Mouse (Mus musculus): Measurements from ENCODE around the gene Numb. TPM values are rescaled to one million over a fixed set of nuclear protein-coding genes. Genes with fewer than 3 reads are reported as not detected.
"Not testable (repeated sequence)": the region's sequence is repeated elsewhere in the genome, so short reads cannot be mapped to it uniquely, and the experiment has no call there.

Gene Numb
- polyA plus RNA-seq, 1 experiment from 2014 or later = 36.1 TPM

DNA sequence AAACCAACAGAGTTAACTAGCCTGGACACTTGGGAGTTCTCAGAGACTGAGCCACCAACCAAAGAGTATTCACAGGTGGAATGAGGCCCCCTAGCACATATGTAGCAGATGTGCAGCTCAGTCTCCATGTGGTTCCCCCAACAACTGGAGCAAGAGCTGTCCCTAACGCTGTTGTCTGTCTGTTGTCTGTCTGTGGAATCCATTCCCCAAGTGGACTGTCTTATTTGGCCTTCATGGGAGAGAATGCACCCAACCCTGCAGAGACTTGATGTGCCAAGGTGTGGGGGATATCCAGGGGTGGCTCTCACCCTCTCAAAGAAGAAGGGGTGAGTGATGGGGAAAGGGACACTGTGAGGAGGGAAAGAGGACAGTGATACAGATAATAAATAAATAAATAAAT, 28.8 kb downstream of the Numb start:
- Histone ChIP-seq H3K4me2 (ENCODE audit: low read depth, low read length) (no peak overlapping the region), H3K36me3 (ENCODE audit: control insufficient read depth, insufficient read depth, low read length) (no peaks in the 10 kb centered on the region), H3K9me3 (ENCODE audit: control insufficient read depth, low read length) (no peaks in the 10 kb centered on the region), H3K27me3 (replicated peaks; ENCODE audit: control insufficient read depth, insufficient read depth, low read length) (no peaks in the 10 kb centered on the region), H3K4me1 (ENCODE audit: control insufficient read depth, insufficient read depth, low read length) (no peaks in the 10 kb centered on the region), H3K4me3 (ENCODE audit: low read length) (no peak overlapping the region), H3K27ac (ENCODE audit: low read length) (no peak overlapping the region), H3K9ac (ENCODE audit: low read depth, low read length) (no peak overlapping the region)
- ATAC-seq = no peak
- 91% methylated on average over 1 of the region's 1 CpGs for WGBS

DNA sequence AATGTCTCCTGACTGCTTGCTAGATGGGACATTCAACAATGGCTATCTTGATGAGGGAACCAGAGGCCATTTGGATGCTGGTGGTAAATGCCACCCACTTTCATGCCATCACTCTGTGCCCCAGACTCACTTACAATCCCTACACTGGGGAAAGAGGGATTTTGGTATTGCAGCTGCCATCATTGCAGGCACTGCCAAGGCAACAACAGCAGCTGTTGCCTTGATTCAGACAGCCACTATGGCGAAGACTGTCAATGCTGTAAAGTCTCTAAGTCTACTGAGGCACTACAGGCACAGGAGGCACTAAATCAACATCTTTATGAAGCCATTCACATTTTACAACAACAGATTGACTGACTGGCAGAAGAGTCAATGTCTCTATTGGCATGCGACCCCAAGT, 30.5 kb downstream of the Numb start:
- H3K27ac ChIP-seq (ENCODE audit: low read length) = no peak overlapping the region
- H3K36me3 ChIP-seq (ENCODE audit: control insufficient read depth, insufficient read depth, low read length) = no peaks in the 10 kb centered on the region
- no peaks in the 10 kb centered on the region for H3K4me1 ChIP-seq (ENCODE audit: control insufficient read depth, insufficient read depth, low read length)
- H3K4me2 ChIP-seq (ENCODE audit: low read depth, low read length) = no peak overlapping the region
- no peak overlapping the region for H3K4me3 ChIP-seq (ENCODE audit: low read length)
- no peaks in the 10 kb centered on the region for H3K9me3 ChIP-seq (ENCODE audit: control insufficient read depth, low read length)
- H3K27me3 ChIP-seq (replicated peaks; ENCODE audit: control insufficient read depth, insufficient read depth, low read length) = no peaks in the 10 kb centered on the region
- no peak for ATAC-seq
- WGBS = 98% methylated on average over 2 of the region's 2 CpGs
- H3K9ac ChIP-seq (ENCODE audit: low read depth, low read length) = no peak overlapping the region

DNA sequence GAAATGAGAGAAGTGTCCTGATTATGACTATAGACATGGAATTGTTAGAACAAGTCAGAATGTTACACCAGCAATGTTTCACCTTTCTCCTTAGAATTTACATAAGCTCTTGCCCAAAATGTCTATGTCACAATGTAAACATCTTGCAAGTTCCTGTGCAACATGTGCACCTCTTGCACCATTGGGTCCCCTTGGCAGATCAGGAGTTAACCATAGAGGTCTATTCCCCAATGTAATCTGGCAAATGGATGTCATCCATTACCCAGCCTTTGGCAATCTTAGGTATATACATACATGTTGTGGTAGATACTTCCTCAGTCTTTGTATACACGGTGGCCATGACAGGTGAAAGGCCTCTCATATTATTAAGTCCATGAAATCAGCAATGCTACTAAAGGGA, 32.6 kb downstream of the Numb start:
- no peak for ATAC-seq
- WGBS = 85% methylated on average over 1 of the region's 1 CpGs
- Histone ChIP-seq H3K9me3 (ENCODE audit: control insufficient read depth, low read length) (no peaks in the 10 kb centered on the region), H3K4me1 (ENCODE audit: control insufficient read depth, insufficient read depth, low read length) (no peaks in the 10 kb centered on the region), H3K4me2 (ENCODE audit: low read depth, low read length) (no peak overlapping the region), H3K9ac (ENCODE audit: low read depth, low read length) (no peak overlapping the region), H3K4me3 (ENCODE audit: low read length) (no peak overlapping the region), H3K36me3 (ENCODE audit: control insufficient read depth, insufficient read depth, low read length) (no peaks in the 10 kb centered on the region), H3K27me3 (replicated peaks; ENCODE audit: control insufficient read depth, insufficient read depth, low read length) (no peaks in the 10 kb centered on the region), H3K27ac (ENCODE audit: low read length) (no peak overlapping the region)

DNA sequence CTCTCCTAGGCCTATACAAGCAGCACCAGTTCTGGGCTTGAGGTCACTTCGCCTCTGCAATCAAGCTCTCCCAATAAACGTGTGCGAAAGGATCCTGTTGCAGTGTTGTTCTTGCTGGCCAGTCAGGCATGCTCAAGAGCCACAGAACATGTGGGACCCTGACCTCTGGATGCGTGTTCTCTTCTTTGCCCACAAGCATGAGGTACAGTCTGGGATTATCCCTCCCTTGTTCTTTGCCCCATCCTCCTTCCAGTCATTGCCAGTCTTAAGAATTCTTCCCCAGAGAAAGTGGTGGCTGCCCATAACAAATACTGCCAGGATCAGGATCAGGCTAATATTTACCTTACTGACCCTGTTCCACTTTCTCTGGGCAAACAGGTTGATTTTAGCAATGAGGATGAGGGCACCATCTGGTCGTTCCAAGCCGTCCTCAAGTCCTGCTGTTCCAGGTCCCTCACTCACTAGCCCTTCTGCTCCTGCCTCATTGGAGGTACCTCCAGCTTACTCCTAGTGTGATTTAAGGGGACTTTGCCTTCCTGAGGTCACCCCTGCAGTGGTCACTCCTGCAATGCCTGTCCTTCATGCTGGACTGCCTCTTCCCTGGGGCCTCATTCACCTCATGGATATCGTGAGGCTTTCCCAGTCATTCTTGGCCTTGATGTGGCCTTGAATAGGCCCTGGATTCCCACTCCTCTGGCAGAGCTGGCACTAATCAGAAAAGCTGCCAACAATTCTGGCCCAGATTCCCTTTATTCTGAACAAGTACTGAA, 36.0 kb downstream of the Numb start:
- no peak overlapping the region for H3K9ac ChIP-seq (ENCODE audit: low read depth, low read length)
- H3K36me3 ChIP-seq (ENCODE audit: control insufficient read depth, insufficient read depth, low read length) = no peaks in the 10 kb centered on the region
- no peak overlapping the region for H3K4me2 ChIP-seq (ENCODE audit: low read depth, low read length)
- no peak overlapping the region for H3K4me3 ChIP-seq (ENCODE audit: low read length)
- no peaks in the 10 kb centered on the region for H3K9me3 ChIP-seq (ENCODE audit: control insufficient read depth, low read length)
- WGBS = 89% methylated on average over 7 of the region's 7 CpGs
- no peak overlapping the region for H3K27ac ChIP-seq (ENCODE audit: low read length)
- H3K4me1 ChIP-seq (ENCODE audit: control insufficient read depth, insufficient read depth, low read length) = no peaks in the 10 kb centered on the region
- no peaks in the 10 kb centered on the region for H3K27me3 ChIP-seq (replicated peaks; ENCODE audit: control insufficient read depth, insufficient read depth, low read length)
- no peak for ATAC-seq

DNA sequence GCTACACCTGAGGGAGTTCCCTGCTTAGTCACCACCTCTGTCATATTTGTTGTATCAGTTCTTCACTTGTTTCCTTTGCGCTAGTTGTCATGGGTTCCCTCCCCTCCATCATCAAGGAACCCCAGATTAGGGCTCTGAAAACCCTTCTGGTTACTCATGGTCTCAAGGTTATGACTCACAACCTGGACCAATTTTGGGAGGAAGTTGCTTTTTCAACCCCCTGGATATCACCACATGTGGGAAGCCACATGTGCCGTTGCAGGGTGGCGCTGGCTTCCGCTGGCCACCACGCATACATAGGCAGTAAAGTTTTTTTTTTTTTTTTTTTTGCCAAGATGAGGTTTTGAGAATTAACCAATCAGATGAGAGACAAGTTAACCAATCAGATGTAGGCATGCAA, 36.7 kb downstream of the Numb start:
- not testable (repeated sequence) for ATAC-seq; H3K36me3 ChIP-seq (ENCODE audit: control insufficient read depth, insufficient read depth, low read length)
- 95% methylated on average over 5 of the region's 5 CpGs for WGBS

DNA sequence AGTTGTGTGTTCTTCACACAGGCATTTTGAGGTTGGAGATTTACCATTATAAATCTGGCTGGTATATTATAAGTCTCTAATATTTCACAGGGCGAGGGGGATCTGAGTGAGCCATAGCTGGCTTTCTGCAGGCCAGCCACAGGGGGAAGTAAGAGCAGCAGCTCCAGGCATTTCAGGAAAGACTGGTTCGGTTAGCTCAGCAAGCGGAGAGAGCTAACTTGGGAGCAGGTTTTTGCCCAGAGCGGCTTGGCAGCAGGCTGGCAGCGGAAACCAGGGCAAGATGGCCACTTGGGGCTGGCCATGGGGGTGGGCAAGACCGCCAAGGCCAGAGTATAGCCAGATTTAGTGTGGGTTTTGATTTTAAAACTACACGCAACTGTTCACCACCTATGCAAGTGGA, 39.2 kb downstream of the Numb start:
- Histone ChIP-seq H3K27ac (ENCODE audit: low read length) (no peak overlapping the region), H3K4me2 (ENCODE audit: low read depth, low read length) (no peak overlapping the region), H3K9ac (ENCODE audit: low read depth, low read length) (no peak overlapping the region), H3K4me3 (ENCODE audit: low read length) (no peak overlapping the region), H3K27me3 (replicated peaks; ENCODE audit: control insufficient read depth, insufficient read depth, low read length) (no peaks in the 10 kb centered on the region), H3K36me3 (ENCODE audit: control insufficient read depth, insufficient read depth, low read length) (no peaks in the 10 kb centered on the region), H3K4me1 (ENCODE audit: control insufficient read depth, insufficient read depth, low read length) (no peaks in the 10 kb centered on the region), H3K9me3 (ENCODE audit: control insufficient read depth, low read length) (no peaks in the 10 kb centered on the region)
- 91% methylated on average over 7 of the region's 7 CpGs for WGBS
- ATAC-seq = no peak

More for the DNA sequence above, 36.7 kb downstream of the Numb start:
- H3K9ac ChIP-seq (ENCODE audit: low read depth, low read length); H3K4me1 ChIP-seq (ENCODE audit: control insufficient read depth, insufficient read depth, low read length); H3K9me3 ChIP-seq (ENCODE audit: control insufficient read depth, low read length); H3K4me2 ChIP-seq (ENCODE audit: low read depth, low read length); H3K27ac ChIP-seq (ENCODE audit: low read length); H3K27me3 ChIP-seq (replicated peaks; ENCODE audit: control insufficient read depth, insufficient read depth, low read length); H3K4me3 ChIP-seq (ENCODE audit: low read length): not testable (repeated sequence)

DNA sequence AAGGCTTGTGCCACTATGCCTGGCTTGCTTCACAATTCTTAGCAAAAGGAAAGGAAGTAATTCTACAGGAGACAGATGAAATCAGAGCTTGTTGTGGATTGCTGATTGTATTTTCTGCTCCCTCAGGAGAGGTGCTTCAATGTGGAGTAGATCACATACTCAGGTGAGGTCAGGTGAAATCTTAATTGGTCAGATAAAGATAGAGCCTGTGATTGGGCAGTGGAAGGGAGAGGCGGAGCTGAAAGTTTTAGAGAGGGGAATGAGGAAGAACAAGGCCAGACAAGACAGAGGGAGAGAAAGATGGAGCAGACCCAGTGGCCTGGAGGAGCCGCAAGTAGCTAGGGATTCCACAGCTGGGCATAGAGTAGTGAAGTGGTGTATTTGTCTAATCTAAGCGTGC, 39.6 kb downstream of the Numb start:
- no peak overlapping the region for H3K27ac ChIP-seq (ENCODE audit: low read length)
- WGBS = 94% methylated on average over 3 of the region's 3 CpGs

DNA sequence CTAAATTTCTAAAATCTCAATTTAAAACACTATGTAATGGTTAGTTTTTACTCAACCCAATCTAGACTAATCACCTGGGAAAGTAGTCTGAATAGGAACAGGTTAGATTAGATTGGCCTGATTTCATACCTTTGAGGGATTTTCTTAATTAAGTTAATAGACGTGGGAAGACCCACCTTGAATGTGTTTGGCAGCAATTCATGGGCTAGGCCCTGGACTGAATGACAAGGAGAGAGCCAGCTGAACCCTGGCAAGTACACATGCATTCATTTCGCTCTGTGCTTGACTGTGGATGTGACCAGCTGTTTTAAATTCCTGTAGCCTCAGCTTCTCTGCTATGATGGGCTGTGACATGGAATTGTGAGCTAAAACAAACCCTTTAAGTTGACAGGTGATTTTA, 40.8 kb downstream of the Numb start:
- Histone ChIP-seq H3K4me1 (ENCODE audit: control insufficient read depth, insufficient read depth, low read length) (no peaks in the 10 kb centered on the region), H3K27ac (ENCODE audit: low read length) (no peak overlapping the region), H3K9me3 (ENCODE audit: control insufficient read depth, low read length) (no peaks in the 10 kb centered on the region), H3K4me2 (ENCODE audit: low read depth, low read length) (no peak overlapping the region), H3K27me3 (replicated peaks; ENCODE audit: control insufficient read depth, insufficient read depth, low read length) (no peaks in the 10 kb centered on the region), H3K4me3 (ENCODE audit: low read length) (no peak overlapping the region), H3K36me3 (ENCODE audit: control insufficient read depth, insufficient read depth, low read length) (no peaks in the 10 kb centered on the region), H3K9ac (ENCODE audit: low read depth, low read length) (no peak overlapping the region)
- 84% methylated on average over 2 of the region's 2 CpGs for WGBS
- no peak for ATAC-seq

More for the DNA sequence above, 39.6 kb downstream of the Numb start:
- H3K4me3 ChIP-seq (ENCODE audit: low read length) = no peak overlapping the region
- H3K4me2 ChIP-seq (ENCODE audit: low read depth, low read length) = no peak overlapping the region
- no peaks in the 10 kb centered on the region for H3K36me3 ChIP-seq (ENCODE audit: control insufficient read depth, insufficient read depth, low read length)
- ATAC-seq = no peak
- no peaks in the 10 kb centered on the region for H3K9me3 ChIP-seq (ENCODE audit: control insufficient read depth, low read length)
- H3K9ac ChIP-seq (ENCODE audit: low read depth, low read length) = no peak overlapping the region
- H3K4me1 ChIP-seq (ENCODE audit: control insufficient read depth, insufficient read depth, low read length) = no peaks in the 10 kb centered on the region
- H3K27me3 ChIP-seq (replicated peaks; ENCODE audit: control insufficient read depth, insufficient read depth, low read length) = no peaks in the 10 kb centered on the region

DNA sequence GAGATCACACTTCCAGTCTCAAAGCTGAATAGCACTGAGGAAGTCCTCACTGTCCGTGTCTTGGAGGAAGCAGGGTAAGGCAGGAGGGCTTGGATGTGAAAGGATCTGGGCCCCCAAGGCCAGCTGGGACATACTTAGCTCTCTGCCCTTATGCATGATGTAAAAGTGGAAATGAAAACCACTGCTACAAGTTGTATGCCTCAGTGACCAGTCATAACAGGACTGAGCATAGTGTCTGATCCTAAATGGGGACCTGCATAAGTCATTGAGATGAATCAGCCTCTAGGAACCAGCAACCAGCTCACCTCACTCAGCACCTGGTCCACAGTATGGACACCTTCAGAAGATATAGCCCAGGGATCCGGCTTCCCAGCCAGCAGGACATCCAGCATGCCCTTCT, 46.6 kb downstream of the Numb start:
- Histone ChIP-seq H3K9ac (ENCODE audit: low read depth, low read length) (no peak overlapping the region), H3K27me3 (replicated peaks; ENCODE audit: control insufficient read depth, insufficient read depth, low read length) (no peaks in the 10 kb centered on the region), H3K36me3 (ENCODE audit: control insufficient read depth, insufficient read depth, low read length) (0 out of 2 replicates have a peak, but pooled peaks cover 2% of the 10 kb centered on the region), H3K4me3 (ENCODE audit: low read length) (no peak overlapping the region), H3K4me1 (ENCODE audit: control insufficient read depth, insufficient read depth, low read length) (no peaks in the 10 kb centered on the region), H3K4me2 (ENCODE audit: low read depth, low read length) (no peak overlapping the region), H3K9me3 (ENCODE audit: control insufficient read depth, low read length) (no peaks in the 10 kb centered on the region), H3K27ac (ENCODE audit: low read length) (no peak overlapping the region)
- 94% methylated on average over 2 of the region's 2 CpGs for WGBS
- no peak for ATAC-seq

DNA sequence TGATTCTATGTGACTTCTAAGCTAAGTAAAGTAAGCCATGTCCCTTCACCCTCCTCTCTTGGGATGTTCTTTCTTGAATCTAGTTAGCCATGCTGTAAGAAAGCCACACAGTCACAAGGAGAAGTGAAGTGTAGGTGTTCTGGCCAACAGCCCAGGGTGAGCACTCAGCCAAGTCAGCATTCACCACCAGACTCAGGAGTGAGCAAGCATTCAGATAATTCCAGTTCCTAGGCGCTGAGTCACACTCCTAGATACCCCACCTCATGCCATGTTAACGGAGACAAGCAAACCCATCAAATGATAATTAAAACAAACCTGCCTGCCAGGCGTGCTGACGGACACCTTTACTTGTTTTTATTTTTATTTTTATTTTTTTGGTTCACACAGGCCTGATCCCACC, 47.1 kb downstream of the Numb start:
- Histone ChIP-seq H3K27ac (ENCODE audit: low read length) (no peak overlapping the region), H3K36me3 (ENCODE audit: control insufficient read depth, insufficient read depth, low read length) (0 out of 2 replicates have a peak, but pooled peaks cover 2% of the 10 kb centered on the region), H3K9me3 (ENCODE audit: control insufficient read depth, low read length) (no peaks in the 10 kb centered on the region), H3K4me2 (ENCODE audit: low read depth, low read length) (no peak overlapping the region), H3K27me3 (replicated peaks; ENCODE audit: control insufficient read depth, insufficient read depth, low read length) (no peaks in the 10 kb centered on the region), H3K4me3 (ENCODE audit: low read length) (no peak overlapping the region), H3K4me1 (ENCODE audit: control insufficient read depth, insufficient read depth, low read length) (no peaks in the 10 kb centered on the region), H3K9ac (ENCODE audit: low read depth, low read length) (no peak overlapping the region)
- no peak for ATAC-seq
- 88% methylated on average over 4 of the region's 4 CpGs for WGBS
